11 mouse cellular contexts compared by ENCODE assay signal in the genomic region with DNA sequence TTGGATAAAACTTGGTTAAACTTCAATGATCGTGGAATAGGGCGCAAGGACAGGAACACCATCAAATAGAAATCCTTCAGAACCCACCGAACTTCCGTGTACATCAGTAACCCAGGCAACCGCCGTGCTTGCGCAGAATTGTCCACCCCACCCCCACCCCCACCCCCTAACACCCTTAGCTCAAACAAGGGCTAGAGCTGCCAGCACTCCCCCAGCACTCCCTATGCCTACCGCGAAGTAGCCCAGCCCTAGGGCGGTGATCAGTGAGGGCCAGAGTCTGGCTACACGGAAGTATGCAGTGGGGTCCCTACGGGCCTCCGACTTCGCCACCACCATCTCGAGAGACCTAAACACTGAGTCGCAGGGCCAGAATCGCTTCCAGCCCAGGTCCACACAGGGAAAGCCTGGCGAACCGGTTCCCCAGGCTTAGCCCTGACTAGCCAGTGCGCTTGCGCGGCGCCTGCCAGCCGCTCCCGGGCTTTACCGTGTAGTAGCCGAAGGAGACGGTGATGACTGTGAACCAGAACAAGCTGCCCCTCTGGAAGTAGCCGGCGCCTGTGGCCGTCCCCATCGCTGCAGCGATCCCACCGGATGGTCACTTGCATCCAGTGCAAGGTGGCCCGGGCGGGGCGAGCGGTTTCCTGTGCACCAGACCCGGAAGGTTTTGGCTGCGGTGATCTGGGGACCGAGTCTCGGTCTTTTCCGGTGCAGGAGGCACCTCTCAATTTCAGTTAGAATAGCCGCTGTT. TPM values are rescaled to one million over a fixed set of nuclear protein-coding genes. Genes with fewer than 3 reads are reported as not detected.
DNase-seq lines count a peak whose midpoint lies in the region; ATAC-seq and TF ChIP-seq lines count a peak whose summit lies in the region.
"Not testable (repeated sequence)": the region's sequence is repeated elsewhere in the genome, so short reads cannot be mapped to it uniquely, and the experiment has no call there.
"Had no signal": no experiment of that assay in that cellular context is flagged by ENCODE, and none has a peak within 500 bp of the region (broad histone marks: within the 10 kb centered on the region; RNA-seq: fewer than 3 reads in every experiment).

No protein-coding gene starts in this region.

- not testable (repeated sequence) for H3K27me3 ChIP-seq in Patski; forebrain, embryonic 11.5 days (ENCODE audit: control insufficient read depth, insufficient read depth, low read length); heart, embryonic 14.5 days (ENCODE audit: control insufficient read depth, insufficient read depth, low read length); hindbrain, embryonic 16.5 days (replicated peaks; ENCODE audit: control insufficient read depth, insufficient read depth, low read length); kidney, postnatal 0 days (ENCODE audit: insufficient read depth, low read length); liver, postnatal 0 days (ENCODE audit: insufficient read depth, low read length); midbrain, embryonic 13.5 days; neural tube, embryonic 15.5 days (replicated peaks)

- H3K4me1 ChIP-seq in forebrain, embryonic 11.5 days (replicated peaks; ENCODE audit: control insufficient read depth, insufficient read depth, low read length); heart, embryonic 14.5 days (ENCODE audit: control insufficient read depth in 2 of 2, insufficient read depth in 2 of 2, low read length in 2 of 2); hindbrain, embryonic 16.5 days (ENCODE audit: control insufficient read depth, insufficient read depth, low read depth, low read length); kidney, postnatal 0 days (replicated peaks; ENCODE audit: insufficient read depth, low read length); liver, postnatal 0 days (ENCODE audit: insufficient read depth); midbrain, embryonic 13.5 days (replicated peaks); neural tube, embryonic 15.5 days: not testable (repeated sequence)

- not testable (repeated sequence) for H3K27ac ChIP-seq in forebrain, embryonic 11.5 days (ENCODE audit: low read depth, low read length); heart, embryonic 14.5 days (replicated peaks in 1 of 2; ENCODE audit: control insufficient read depth in 1 of 2, insufficient read depth in 1 of 2, low read depth in 2 of 2, low read length in 2 of 2); hindbrain, embryonic 16.5 days (ENCODE audit: low read depth, low read length); kidney, postnatal 0 days; liver, postnatal 0 days (ENCODE audit: low read depth); midbrain, embryonic 13.5 days; neural tube, embryonic 15.5 days (replicated peaks)

- not testable (repeated sequence) for H3K36me3 ChIP-seq in forebrain, embryonic 11.5 days (ENCODE audit: control insufficient read depth, insufficient read depth, low read length); heart, embryonic 14.5 days (ENCODE audit: control insufficient read depth, insufficient read depth, low read length); hindbrain, embryonic 16.5 days (ENCODE audit: control insufficient read depth, insufficient read depth, low read length); kidney, postnatal 0 days (ENCODE audit: insufficient read depth, low read length); liver, postnatal 0 days (replicated peaks; ENCODE audit: insufficient read depth, low read length); midbrain, embryonic 13.5 days; neural tube, embryonic 15.5 days

- H3K4me3 ChIP-seq in forebrain, embryonic 11.5 days (ENCODE audit: low read depth, low read length); heart, embryonic 14.5 days (ENCODE audit: control insufficient read depth in 1 of 2, insufficient read depth in 1 of 2, low read depth in 1 of 2, low read length in 2 of 2); hindbrain, embryonic 16.5 days (ENCODE audit: low read length); kidney, postnatal 0 days (replicated peaks; ENCODE audit: low read depth, low read length); liver, postnatal 0 days (ENCODE audit: low read depth, low read length); midbrain, embryonic 13.5 days (replicated peaks); neural tube, embryonic 15.5 days (replicated peaks): not testable (repeated sequence)

- CTCF ChIA-PET in Patski (lab: Charles Lee), result not testable (repeated sequence)

- ATAC-seq in Patski, result peak; percentile 78
- ATAC-seq in forebrain, embryonic 11.5 days (replicated peaks; ENCODE audit: low FRiP score), result peak; percentile 66
- peak; percentile 61; the same call in 1 of the 2 replicates for ATAC-seq in heart, embryonic 14.5 days (ENCODE audit: insufficient number of reproducible peaks, insufficient read depth, low FRiP score, low read depth)
- peak; percentile 93 for ATAC-seq in hindbrain, embryonic 16.5 days
- peak; percentile 91 for ATAC-seq in kidney, postnatal 0 days (replicated peaks; ENCODE audit: low FRiP score, low read depth)
- ATAC-seq in liver, postnatal 0 days, result peak; percentile 86
- peak; percentile 93 for ATAC-seq in midbrain, embryonic 13.5 days
- peak; percentile 91 for ATAC-seq in neural tube, embryonic 15.5 days (ENCODE audit: low FRiP score)

- H3K4me2 ChIP-seq in forebrain, embryonic 11.5 days (ENCODE audit: low read depth, low read length, severe bottlenecking); heart, embryonic 14.5 days (ENCODE audit: low read length); hindbrain, embryonic 16.5 days (ENCODE audit: low read length); kidney, postnatal 0 days (ENCODE audit: low read length); liver, postnatal 0 days (ENCODE audit: low read depth, low read length); midbrain, embryonic 13.5 days (replicated peaks); neural tube, embryonic 15.5 days: not testable (repeated sequence)

- not testable (repeated sequence) for TF ChIP-seq EP300 in liver, postnatal 0 days (IDR thresholded peaks at IDR 0.05; ENCODE audit: low read depth)

- TF ChIP-seq CTCF in Patski (IDR thresholded peaks at IDR 0.05); kidney, postnatal 0 days (IDR thresholded peaks at IDR 0.05; ENCODE audit: low read depth); liver, postnatal 0 days (IDR thresholded peaks at IDR 0.05; ENCODE audit: low read depth): not testable (repeated sequence)

- WGBS in forebrain, embryonic 11.5 days, result no CpG with 5 or more reads among the region's 44 CpGs
- no CpG with 5 or more reads among the region's 44 CpGs for WGBS in heart, embryonic 14.5 days
- no CpG with 5 or more reads among the region's 44 CpGs for WGBS in hindbrain, embryonic 16.5 days
- no CpG with 5 or more reads among the region's 44 CpGs for WGBS in kidney, postnatal 0 days
- no CpG with 5 or more reads among the region's 44 CpGs for WGBS in liver, postnatal 0 days (ENCODE audit: insufficient replicate concordance)
- WGBS in midbrain, embryonic 13.5 days, result no CpG with 5 or more reads among the region's 44 CpGs
- no CpG with 5 or more reads among the region's 44 CpGs for WGBS in neural tube, embryonic 15.5 days

- DNase-seq in Patski (ENCODE audit: low read depth, low spot score); forebrain, embryonic 11.5 days (ENCODE audit: low spot score); kidney, postnatal 0 days (ENCODE audit: low spot score); liver, postnatal 0 days: not testable (repeated sequence)

- not testable (repeated sequence) for H3K9me3 ChIP-seq in forebrain, embryonic 11.5 days (ENCODE audit: control insufficient read depth, low read length); heart, embryonic 14.5 days (ENCODE audit: control insufficient read depth, low read length); hindbrain, embryonic 16.5 days (ENCODE audit: control insufficient read depth, low read length); kidney, postnatal 0 days (replicated peaks; ENCODE audit: low read length); liver, postnatal 0 days (ENCODE audit: low read length); midbrain, embryonic 13.5 days; neural tube, embryonic 15.5 days (replicated peaks)

- not testable (repeated sequence) for H3K9ac ChIP-seq in forebrain, embryonic 11.5 days (ENCODE audit: low read length); heart, embryonic 14.5 days (ENCODE audit: low read length); hindbrain, embryonic 16.5 days (ENCODE audit: low read depth, low read length); kidney, postnatal 0 days (ENCODE audit: low read depth, low read length); liver, postnatal 0 days (replicated peaks); midbrain, embryonic 13.5 days (replicated peaks); neural tube, embryonic 15.5 days (replicated peaks)

- in situ Hi-C loops in Patski (cut with MboI; ENCODE audit: low pct_unique_long_range_greater_than_20kb), result not testable (repeated sequence)

- POLR2A ChIA-PET in Patski (lab: Charles Lee), result not testable (repeated sequence)

RNA-seq across cellular contexts. Expression of a gene that starts 0.5 kb away (rescaled TPM):
- polyA plus RNA-seq in Patski (2021), result 7.4 TPM
- 2.2 and 2.4 TPM in 2 replicates for polyA plus RNA-seq in forebrain, embryonic 11.5 days (2014; fragmentation: Nextera tagmentation; extraction: Ambion mirVana)
- polyA plus RNA-seq in heart, embryonic 14.5 days (2014; fragmentation: Nextera tagmentation; extraction: Ambion mirVana), result 3.0 and 3.1 TPM in 2 replicates
- 4.7 and 6.7 TPM in 2 replicates for polyA plus RNA-seq in hindbrain, embryonic 16.5 days (2015; fragmentation: Nextera tagmentation; extraction: Ambion mirVana)
- polyA plus RNA-seq in kidney, postnatal 0 days (2015; fragmentation: Nextera tagmentation; extraction: Ambion mirVana), result 4.0 and 5.4 TPM in 2 replicates
- polyA plus RNA-seq in liver, postnatal 0 days (2015; fragmentation: Nextera tagmentation; extraction: Ambion mirVana), result 2.4 and 2.6 TPM in 2 replicates
- 2.6 and 2.9 TPM in 2 replicates for polyA plus RNA-seq in midbrain, embryonic 13.5 days (2015; fragmentation: Nextera tagmentation; extraction: Ambion mirVana)
- 4.5 and 6.5 TPM in 2 replicates for polyA plus RNA-seq in neural tube, embryonic 15.5 days (2015; fragmentation: Nextera tagmentation; extraction: Ambion mirVana)

RNA-seq across cellular contexts. Expression of a gene that starts 11.1 kb away (rescaled TPM):
- 0.06 TPM for polyA plus RNA-seq in Patski (2021)
- not detected in 2 replicates for polyA plus RNA-seq in forebrain, embryonic 11.5 days (2014; fragmentation: Nextera tagmentation; extraction: Ambion mirVana)
- 0.16 TPM in 1 of 2 replicates, not detected in the other for polyA plus RNA-seq in heart, embryonic 14.5 days (2014; fragmentation: Nextera tagmentation; extraction: Ambion mirVana)
- not detected in 2 replicates for polyA plus RNA-seq in hindbrain, embryonic 16.5 days (2015; fragmentation: Nextera tagmentation; extraction: Ambion mirVana)
- not detected in 2 replicates for polyA plus RNA-seq in kidney, postnatal 0 days (2015; fragmentation: Nextera tagmentation; extraction: Ambion mirVana)
- 0.06 and 0.12 TPM in 2 replicates for polyA plus RNA-seq in liver, postnatal 0 days (2015; fragmentation: Nextera tagmentation; extraction: Ambion mirVana)
- not detected in 2 replicates for polyA plus RNA-seq in midbrain, embryonic 13.5 days (2015; fragmentation: Nextera tagmentation; extraction: Ambion mirVana)
- not detected in 2 replicates for polyA plus RNA-seq in neural tube, embryonic 15.5 days (2015; fragmentation: Nextera tagmentation; extraction: Ambion mirVana)
- polyA plus RNA-seq: hindbrain, embryonic 10.5 days; lung, adult 2 months; midbrain, embryonic 10.5 days had no signal

RNA-seq across cellular contexts. Expression of a gene that starts 24.1 kb away (rescaled TPM):
- polyA plus RNA-seq in Patski (2021), result not detected
- polyA plus RNA-seq in forebrain, embryonic 11.5 days (2014; fragmentation: Nextera tagmentation; extraction: Ambion mirVana), result not detected in 2 replicates
- not detected in 2 replicates for polyA plus RNA-seq in heart, embryonic 14.5 days (2014; fragmentation: Nextera tagmentation; extraction: Ambion mirVana)
- polyA plus RNA-seq in hindbrain, embryonic 16.5 days (2015; fragmentation: Nextera tagmentation; extraction: Ambion mirVana), result not detected in 2 replicates
- 1.6 and 1.7 TPM in 2 replicates for polyA plus RNA-seq in kidney, postnatal 0 days (2015; fragmentation: Nextera tagmentation; extraction: Ambion mirVana)
- polyA plus RNA-seq in liver, postnatal 0 days (2015; fragmentation: Nextera tagmentation; extraction: Ambion mirVana), result not detected in 2 replicates
- polyA plus RNA-seq in midbrain, embryonic 13.5 days (2015; fragmentation: Nextera tagmentation; extraction: Ambion mirVana), result not detected in 2 replicates
- polyA plus RNA-seq in neural tube, embryonic 15.5 days (2015; fragmentation: Nextera tagmentation; extraction: Ambion mirVana), result not detected in 2 replicates
- polyA plus RNA-seq: hindbrain, embryonic 10.5 days; midbrain, embryonic 10.5 days had no signal

RNA-seq across cellular contexts. Expression of a gene that starts 51.4 kb away (rescaled TPM):
- not detected for polyA plus RNA-seq in Patski (2021)
- 3.6 and 5.6 TPM in 2 replicates for polyA plus RNA-seq in forebrain, embryonic 11.5 days (2014; fragmentation: Nextera tagmentation; extraction: Ambion mirVana)
- 0.23 and 0.62 TPM in 2 replicates for polyA plus RNA-seq in heart, embryonic 14.5 days (2014; fragmentation: Nextera tagmentation; extraction: Ambion mirVana)
- 1.3 and 1.7 TPM in 2 replicates for polyA plus RNA-seq in hindbrain, embryonic 16.5 days (2015; fragmentation: Nextera tagmentation; extraction: Ambion mirVana)
- 1.0 and 1.7 TPM in 2 replicates for polyA plus RNA-seq in kidney, postnatal 0 days (2015; fragmentation: Nextera tagmentation; extraction: Ambion mirVana)
- not detected in 2 replicates for polyA plus RNA-seq in liver, postnatal 0 days (2015; fragmentation: Nextera tagmentation; extraction: Ambion mirVana)
- polyA plus RNA-seq in midbrain, embryonic 13.5 days (2015; fragmentation: Nextera tagmentation; extraction: Ambion mirVana), result 6.3 and 7.7 TPM in 2 replicates
- polyA plus RNA-seq in neural tube, embryonic 15.5 days (2015; fragmentation: Nextera tagmentation; extraction: Ambion mirVana), result 1.9 and 2.2 TPM in 2 replicates
